Mouse (Mus musculus) cerebellum, adult 18-20 months (tissue): Measurements from ENCODE around the gene Foxd2.

ENCODE experiments used
- DNase-seq, 2 experiments: peaks; one replicate each; pipeline ENCODE4 v3.0.0; 2021

The Foxd2 gene

DNA sequence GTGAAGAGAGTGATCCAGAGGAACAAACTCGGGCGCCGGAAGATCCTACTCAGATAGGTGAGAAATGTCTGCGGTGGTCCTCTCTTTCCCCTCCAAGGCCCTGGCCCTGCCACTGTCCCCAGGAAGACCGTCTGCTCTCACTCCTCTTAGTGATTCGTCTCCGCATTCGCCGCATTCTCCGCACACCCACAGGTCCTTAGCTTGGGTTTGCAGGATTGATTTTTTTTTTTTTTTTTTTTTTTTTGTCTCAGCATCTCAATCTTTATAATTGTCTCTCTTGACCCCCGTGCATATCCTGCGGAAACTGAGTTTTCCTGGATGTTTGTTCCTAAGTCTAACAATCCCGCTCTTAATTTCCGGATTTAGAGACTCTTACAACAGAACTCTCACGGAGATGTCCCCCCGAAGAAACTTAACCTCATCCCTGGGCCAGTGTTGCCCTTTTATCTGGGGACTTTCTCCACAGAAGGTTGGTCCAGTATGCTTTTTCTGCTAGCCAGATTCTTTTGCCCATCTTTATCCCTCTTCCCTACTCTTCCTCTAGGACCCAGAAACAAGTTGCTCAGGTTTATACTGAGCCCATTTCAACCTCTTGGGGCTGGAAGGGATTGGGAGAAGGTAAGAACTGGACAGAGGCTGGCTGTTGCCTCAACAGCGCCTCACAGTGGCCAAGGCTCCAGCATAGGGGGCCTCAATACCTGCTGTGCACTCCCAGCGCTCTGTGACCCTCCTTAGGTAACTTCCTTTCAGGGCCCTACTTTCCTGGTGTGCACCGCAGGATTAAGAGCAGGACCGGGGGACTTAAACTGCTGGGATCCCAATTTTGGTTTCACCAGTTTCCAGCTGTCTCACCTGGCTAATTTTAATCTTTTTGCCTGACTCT is 1.2 kb upstream of the Foxd2 start:
- DNase-seq = no peak

DNA sequence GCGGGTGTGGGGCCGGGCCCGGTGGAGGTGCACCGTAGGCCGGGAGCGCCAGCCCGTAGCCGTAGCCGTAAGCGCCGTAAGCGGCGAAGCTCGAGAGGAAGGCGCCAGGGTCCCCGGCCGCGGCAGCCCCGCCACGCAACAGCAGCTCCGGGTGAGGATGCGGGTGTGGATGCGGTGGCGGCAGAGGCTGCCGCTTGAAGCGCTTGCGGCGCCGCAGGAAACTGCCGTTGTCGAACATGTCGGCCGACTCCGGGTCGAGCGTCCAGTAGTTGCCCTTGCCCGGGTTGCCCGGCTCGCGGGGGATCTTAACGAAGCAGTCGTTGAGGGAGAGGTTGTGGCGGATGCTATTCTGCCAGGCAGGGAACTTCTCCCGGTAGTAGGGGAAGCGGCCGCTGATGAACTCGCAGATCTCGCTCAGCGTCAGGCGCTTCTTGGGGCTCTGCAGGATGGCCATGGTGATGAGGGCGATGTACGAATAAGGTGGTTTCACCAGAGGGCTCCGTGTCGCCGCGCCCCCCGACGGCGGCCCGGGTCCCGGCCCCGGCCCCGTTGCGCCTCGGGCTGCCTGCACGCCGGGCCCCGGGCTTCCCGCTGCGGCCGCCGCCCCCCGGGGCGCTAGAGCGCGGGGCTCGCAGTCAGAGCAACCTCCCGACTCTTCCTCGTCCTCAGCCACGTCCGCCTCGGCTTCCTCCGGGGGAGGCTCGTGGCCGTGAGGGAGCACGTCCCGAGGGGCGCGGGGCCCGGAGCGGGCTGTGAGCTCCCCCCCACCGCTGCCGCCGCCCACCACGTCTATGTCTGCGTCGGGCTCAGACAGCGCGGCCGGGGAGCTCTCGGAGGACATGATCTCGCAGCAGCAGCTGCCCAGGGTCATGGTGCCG is 483 bp downstream of the Foxd2 start:
- DNase-seq = no peak

GRCm38 (mm10) chr4:114907056-114907917 is 1.4 kb downstream of the Foxd2 start:
- no peak for DNase-seq

DNA sequence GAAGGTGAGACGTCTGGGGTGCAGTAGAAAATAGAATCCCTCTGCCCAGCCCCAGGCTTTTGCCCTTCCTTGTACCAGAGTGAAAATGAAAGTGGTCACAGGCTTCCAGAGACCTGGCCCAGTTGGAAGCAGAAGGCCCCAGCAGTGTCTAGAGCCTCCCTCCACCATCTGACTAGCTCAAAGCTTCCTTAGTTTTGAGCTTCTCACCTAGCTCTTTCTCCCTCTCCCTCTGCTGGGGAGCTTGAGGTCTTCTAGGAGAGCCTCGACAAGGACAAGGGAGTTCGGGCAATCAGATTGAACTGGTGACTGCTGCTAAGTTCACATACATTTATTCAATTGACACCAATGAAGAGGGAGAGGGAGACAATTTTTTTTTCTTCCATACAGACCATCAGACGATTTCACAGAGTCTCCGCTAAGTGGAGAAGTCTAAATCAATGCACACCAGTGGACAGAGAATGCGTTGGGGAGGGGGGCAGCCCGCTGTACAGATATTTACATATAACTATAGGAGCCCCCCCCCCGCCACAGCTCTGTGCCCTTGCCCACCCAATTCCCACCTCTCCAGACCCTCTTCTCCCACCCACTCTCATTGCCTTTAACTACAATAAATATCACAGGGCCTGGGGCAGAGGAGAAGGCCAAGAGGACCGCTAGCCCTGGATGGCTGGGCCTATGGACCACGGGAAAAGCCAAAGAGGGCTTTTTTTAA is 2.5 kb downstream of the Foxd2 start:
- DNase-seq = no peak

- DNase-seq = no peak
Observed at GRCm38 (mm10) chr4:114905501-114905900, 3.2 kb downstream of the Foxd2 start.

- DNase-seq = no peak
Observed at GRCm38 (mm10) chr4:114903422-114903782, 5.3 kb downstream of the Foxd2 start.

GRCm38 (mm10) chr4:114902641-114903421 is 5.8 kb downstream of the Foxd2 start:
- no peak for DNase-seq

- DNase-seq = no peak
Observed at GRCm38 (mm10) chr4:114901643-114902351, 6.9 kb downstream of the Foxd2 start.

GRCm38 (mm10) chr4:114900866-114901642 is 7.6 kb downstream of the Foxd2 start:
- no peak for DNase-seq

DNA sequence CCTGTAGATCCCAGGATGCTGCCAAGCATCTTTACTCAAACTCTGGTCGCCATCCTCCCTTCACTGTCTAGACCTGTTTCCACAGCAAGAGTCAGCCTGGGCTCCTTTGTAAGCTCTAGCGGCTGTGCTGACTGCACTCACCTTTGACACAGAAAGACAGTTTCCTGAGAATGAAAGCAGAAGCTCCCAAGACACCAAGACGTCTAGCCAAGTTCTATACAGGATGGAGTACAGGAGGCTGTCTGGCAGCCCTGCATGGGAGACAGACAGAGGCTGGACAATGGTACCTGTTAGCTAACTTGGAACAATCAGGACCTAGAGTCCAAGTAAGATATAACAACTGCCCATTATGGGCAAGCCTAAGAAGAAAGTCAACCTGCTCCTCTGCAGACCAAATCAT is 8.8 kb downstream of the Foxd2 start:
- DNase-seq = no peak

DNA sequence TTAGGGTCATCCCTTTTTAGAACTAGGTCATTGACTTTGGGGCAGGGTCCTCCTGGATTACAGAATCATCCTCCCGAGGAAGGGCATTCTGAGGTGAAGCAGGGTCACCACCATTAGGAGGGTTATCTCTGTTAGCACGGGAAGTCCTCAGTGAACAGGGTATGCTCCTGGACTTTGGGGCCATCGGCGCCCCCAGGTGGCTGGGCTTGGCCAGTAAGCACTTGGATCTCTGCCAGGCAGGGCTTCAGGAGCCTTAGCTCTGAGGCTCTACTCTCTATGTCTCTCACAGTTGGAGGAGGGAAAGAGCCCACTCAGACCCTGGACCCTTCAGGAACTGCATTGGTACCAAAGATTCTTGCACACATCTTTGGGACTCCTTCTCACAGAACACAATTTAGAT is 10.8 kb downstream of the Foxd2 start:
- DNase-seq = no peak

GRCm38 (mm10) chr4:114882232-114882631 is 26.4 kb downstream of the Foxd2 start:
- no peak for DNase-seq

GRCm38 (mm10) chr4:114876441-114876972 is 32.2 kb downstream of the Foxd2 start:
- no peak for DNase-seq

DNA sequence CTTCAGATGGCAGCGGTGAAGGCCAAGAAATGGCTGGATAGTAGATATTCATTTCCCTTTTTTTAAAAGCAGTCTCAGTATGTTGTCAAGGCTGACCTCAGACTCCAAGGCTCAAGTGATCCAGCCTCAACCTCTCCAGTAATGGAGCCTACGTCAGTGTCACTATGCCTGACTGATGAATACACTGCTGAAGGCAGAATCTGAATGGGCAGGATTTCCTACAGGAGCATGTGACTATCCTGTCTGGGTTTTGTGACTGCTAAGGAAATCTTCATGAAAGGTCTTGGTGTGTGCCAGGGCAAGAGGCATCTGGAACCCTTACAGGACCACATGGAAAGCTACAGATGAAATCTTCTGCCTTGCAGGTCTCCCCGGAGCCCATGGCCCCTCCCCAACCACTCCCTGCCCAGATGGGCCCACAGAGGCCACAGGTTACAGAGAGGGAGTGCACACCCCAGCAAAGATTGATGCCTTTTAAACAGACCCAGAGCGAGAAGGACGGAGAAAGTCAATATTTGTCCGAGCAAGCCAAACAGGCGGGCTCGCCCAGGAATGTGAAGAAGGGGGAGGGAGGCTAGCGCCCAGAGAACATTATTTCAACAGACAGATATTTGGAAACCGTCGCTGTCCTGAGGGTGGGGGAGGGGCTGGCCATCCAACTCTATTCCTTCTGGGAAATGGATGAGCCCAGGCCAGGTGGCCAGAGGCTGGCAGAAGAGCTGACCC is 38.7 kb downstream of the Foxd2 start:
- no peak for DNase-seq

DNA sequence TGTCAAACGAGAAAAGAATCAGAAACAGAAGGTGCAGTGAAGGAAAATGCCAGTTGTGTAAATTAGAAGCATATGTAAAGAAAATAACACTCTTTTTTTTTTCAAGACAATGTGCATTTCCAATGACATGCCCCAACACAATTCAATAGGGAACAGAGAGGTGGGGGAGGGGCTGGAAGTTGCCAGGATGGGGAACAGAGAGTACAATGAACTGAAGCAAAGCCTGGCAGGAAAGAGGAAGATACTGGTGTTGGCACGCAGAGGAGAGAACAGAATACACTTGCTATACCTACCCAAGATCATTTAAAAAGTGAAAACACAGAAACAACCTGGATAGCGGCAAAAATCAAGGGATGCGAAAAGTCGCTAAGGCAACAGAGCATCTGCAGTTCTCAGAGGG is 45.5 kb downstream of the Foxd2 start:
- no peak for DNase-seq

DNA sequence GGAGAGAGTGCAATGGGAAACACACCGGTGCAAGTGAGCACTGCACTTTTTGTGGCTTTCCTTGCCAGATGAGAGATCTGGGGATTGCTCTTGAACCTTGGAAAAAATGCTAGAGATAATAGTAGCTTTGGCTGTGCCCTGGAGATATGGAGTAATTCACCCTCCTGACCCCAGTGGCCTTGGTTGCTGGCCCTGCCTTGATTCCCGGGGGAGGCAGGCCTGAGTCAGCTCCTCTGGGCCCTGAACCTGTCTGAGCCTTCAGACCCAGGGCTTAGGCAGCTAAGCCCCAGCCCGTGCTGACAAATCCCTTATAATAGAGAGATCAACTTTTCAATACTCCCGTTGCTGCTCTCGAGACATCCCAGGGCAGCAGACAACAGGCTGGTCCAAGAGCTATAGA is 50.2 kb downstream of the Foxd2 start:
- no peak for DNase-seq
